Mouse (Mus musculus): ENCODE measurements around the gene Tnik.

Gene Tnik

GRCm38 (mm10) chr3:28358391-28358790, 95.4 kb downstream of the Tnik start:
- no peak for DNase-seq

- no peak for DNase-seq
These were observed 96.1 kb downstream of the Tnik start for GRCm38 (mm10) chr3:28359138-28359537.

- DNase-seq, result no peak
These were observed 98.0 kb downstream of the Tnik start for GRCm38 (mm10) chr3:28361056-28361455.

GRCm38 (mm10) chr3:28363441-28364125, 100.6 kb downstream of the Tnik start:
- no peak for DNase-seq

- DNase-seq, result no peak
These were observed 105.7 kb downstream of the Tnik start for GRCm38 (mm10) chr3:28368746-28369145.

GRCm38 (mm10) chr3:28369266-28369665, 106.3 kb downstream of the Tnik start:
- DNase-seq, result no peak

GRCm38 (mm10) chr3:28369698-28370097, 106.7 kb downstream of the Tnik start:
- DNase-seq, result peak; percentile 30

GRCm38 (mm10) chr3:28371583-28371982, 108.6 kb downstream of the Tnik start:
- no peak for DNase-seq

- no peak for DNase-seq
These were observed 109.4 kb downstream of the Tnik start for GRCm38 (mm10) chr3:28372459-28372858.

GRCm38 (mm10) chr3:28374738-28375510, 111.9 kb downstream of the Tnik start:
- no peak for DNase-seq

GRCm38 (mm10) chr3:28380224-28380623, 117.2 kb downstream of the Tnik start:
- no peak for DNase-seq

GRCm38 (mm10) chr3:28383526-28384126, 120.6 kb downstream of the Tnik start:
- DNase-seq, result no peak

GRCm38 (mm10) chr3:28385199-28385975, 122.4 kb downstream of the Tnik start:
- no peak for DNase-seq

GRCm38 (mm10) chr3:28388540-28388939, 125.5 kb downstream of the Tnik start:
- DNase-seq, result no peak

GRCm38 (mm10) chr3:28390183-28390582, 127.2 kb downstream of the Tnik start:
- no peak for DNase-seq

GRCm38 (mm10) chr3:28392542-28392941, 129.5 kb downstream of the Tnik start:
- no peak for DNase-seq

GRCm38 (mm10) chr3:28398781-28399180, 135.8 kb downstream of the Tnik start:
- no peak for DNase-seq

- no peak for DNase-seq
These were observed 136.7 kb downstream of the Tnik start for GRCm38 (mm10) chr3:28399593-28400216.

- DNase-seq, result no peak
These were observed 138.3 kb downstream of the Tnik start for GRCm38 (mm10) chr3:28401335-28401734.

GRCm38 (mm10) chr3:28402221-28402620, 139.2 kb downstream of the Tnik start:
- DNase-seq, result no peak

GRCm38 (mm10) chr3:28405391-28405790, 142.4 kb downstream of the Tnik start:
- DNase-seq, result no peak

GRCm38 (mm10) chr3:28408859-28409459, 145.9 kb downstream of the Tnik start:
- peak; percentile 61 for DNase-seq

All from cerebellum, adult 8-10 months (tissue).